Mouse (Mus musculus): ENCODE data around the gene Gm15262.
A peak's percentile ranks its signal among the peaks of the same experiment; 100 is the strongest.
"Not testable (repeated sequence)": the region's sequence is repeated elsewhere in the genome, so short reads cannot be mapped to it uniquely, and the experiment has no call there.

Gene Gm15262

DNA sequence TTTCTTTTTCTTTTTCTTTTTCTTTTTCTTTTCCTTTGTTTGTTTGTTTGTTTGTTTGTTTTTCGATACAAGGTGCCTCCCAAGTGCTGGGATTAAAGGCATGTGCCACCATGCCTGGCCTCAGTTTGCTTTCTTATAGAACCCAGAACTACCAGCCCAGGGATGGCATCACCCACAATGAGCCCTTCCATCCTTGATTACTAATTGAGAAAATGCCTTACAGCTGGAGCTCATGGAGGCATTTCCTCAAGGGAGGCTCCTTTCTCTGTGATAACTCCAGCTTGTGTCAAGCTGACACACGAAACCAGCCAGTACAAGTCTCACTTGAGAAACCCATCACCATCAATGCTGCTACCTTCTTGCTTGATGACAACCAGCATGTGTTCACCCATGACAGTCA lies at the start of gene Gm15262:
Gm15262 (plus strand) TSS at position 301 of the 400 bp plus-strand sequence.
- not testable (repeated sequence) for DNase-seq (ENCODE audit: low spot score in 2 of 2)

DNA sequence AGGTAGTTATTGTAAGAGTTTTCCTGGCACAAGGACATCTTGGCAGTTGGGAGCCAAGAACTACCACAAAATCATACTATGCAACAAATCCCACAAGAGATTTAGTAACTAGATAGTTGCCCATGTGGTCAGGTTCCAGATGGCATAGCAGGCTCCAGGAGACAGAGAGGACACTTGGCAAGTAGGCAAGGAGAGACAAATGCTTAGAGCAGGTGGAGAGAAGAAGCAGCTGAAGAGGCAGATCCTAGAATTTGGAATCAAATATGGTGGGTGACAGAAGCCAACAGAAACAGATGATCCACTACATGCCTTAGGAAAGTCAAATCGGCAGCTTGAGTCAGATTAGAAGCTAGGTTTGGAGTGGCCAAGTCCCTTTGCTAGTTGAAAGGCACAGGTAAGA lies 20.9 kb downstream of the Gm15262 start:
- DNase-seq (ENCODE audit: low spot score in 2 of 2) = no peak

DNA sequence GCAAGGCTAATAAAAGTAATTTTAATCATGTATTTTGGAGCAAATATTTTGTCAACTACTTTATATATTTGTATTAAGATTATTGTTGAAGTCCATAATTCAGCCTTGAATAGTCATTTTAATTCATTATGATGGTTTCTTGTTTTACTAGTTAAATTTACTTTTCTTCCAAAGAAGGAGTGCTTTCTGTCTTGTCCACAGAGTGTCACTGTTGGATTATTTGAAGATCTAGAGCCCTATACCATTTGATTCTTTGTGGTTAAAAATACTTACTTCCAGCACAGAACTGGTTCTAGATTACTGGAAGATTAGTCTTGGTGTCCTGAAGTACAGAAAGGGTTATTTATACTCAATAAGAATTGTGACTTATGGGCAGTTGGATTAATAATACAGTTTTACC lies 29.2 kb downstream of the Gm15262 start:
- no peak for DNase-seq (ENCODE audit: low spot score in 2 of 2)

DNA sequence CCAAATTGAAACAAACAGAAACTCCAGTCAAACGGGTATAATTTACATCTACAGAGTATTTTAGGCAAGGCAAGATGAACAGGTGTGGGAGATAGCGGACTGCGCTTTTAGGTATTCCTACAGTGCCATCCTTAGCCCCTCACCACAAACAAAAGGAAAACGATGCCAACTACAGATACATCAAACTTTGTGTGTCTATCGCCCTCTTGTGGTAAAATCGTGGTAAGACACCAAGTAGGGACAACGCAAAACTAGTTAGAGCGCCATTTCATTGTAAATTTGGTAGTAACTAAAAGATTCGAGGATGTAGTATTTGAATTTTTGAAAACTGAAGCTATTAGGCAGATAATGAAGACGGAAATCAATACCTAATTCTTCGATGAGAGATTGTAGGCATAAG lies 83.7 kb downstream of the Gm15262 start:
- DNase-seq (ENCODE audit: low spot score in 2 of 2) = no peak

DNA sequence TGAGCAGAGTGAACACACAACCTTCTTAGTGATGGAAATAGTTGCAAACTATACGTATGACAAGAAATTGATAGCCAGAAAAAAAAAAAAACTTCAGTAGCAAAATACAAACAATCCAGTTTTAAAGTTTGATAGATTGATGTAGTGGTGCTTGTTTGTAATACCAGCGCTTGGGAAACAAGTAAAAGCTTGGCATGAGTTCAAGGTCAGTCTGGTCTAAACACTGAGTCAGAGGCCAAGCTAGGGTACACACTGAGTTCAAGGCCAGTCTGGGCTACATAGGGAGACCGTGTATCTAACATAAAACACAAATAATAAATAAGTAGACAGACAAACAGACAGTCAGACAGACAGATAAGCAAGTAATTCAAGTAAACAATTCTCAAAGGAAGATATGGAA lies 84.2 kb downstream of the Gm15262 start:
- DNase-seq (ENCODE audit: low spot score in 2 of 2) = no peak

DNA sequence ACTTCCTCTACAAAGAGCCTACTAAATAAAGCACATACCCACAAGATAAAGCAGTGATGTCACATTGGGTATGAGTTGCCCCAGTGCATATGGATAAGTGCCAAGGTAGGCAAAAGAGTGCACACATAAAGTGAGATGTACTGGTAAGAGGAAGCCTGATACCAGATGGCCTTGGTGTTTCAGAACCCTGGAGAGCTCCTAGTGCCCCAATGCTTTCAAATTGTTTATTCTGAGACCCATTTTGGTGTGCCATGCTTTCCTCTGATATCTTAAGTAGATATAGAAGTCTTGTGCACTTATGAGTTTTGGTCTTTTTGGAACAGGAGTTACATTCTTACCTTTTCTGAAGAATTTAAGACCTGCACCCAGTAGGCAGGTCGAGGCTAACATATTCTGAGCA lies 88.3 kb downstream of the Gm15262 start:
- no peak for DNase-seq (ENCODE audit: low spot score in 2 of 2)

DNA sequence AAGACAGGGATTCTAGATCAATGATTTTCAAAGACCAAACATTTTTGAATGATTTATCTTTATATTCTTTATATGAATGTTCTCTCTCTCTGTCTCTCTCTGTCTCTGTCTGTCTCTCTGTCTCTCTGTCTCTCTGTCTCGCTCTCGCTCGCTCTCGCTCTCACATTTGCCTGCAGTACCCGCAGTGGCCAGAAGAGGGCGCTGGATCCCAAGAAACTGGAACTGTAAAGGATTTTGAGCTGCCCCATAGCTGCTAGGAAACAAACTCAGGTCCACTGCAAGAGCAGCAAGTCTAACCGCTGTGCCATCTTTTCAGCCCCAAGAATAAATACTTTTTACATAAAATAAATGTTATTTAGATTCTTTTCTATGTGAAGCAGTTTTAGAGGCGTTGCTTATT lies 98.5 kb downstream of the Gm15262 start:
- peak in 1 of 2 experiments; percentile 19 for DNase-seq (ENCODE audit: low spot score in 2 of 2)

DNA sequence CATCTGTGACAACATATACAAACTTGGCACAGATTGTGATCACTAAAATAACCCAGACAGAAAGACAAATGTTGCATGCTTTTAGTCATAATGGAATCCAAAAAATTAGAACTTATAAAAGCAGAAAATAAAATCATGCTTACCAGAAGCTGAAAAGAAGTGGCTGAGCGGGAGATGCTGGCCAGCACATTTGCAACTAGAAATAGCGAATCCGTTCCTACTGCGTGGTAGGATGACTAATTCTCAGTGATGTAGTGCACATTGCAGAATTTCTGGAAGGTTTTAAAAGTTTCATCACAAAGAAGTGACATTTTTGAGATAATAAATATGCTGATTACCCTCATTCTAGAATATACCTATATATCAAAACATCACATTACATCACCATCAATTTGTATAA lies 100.7 kb downstream of the Gm15262 start:
- DNase-seq (ENCODE audit: low spot score in 2 of 2) = no peak

DNA sequence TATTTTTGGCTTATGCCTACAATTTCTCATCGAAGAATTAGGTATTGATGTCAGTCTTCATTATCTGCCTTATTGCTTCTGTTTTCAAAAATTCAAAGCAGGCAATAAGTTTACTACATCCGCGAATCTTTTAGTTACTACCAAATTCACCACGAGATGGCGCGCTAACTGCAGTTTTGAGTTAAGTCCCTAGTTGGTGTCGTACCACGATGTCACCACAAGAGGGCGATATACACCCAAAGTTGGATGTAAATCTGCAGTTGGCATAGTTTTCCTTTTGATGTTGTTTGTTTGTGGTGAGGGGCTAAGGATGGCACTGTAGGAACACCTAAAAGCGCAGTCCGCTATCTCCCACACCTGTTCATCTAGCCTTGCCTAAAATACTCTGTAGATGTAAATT lies 111.9 kb downstream of the Gm15262 start:
- peak; percentile 18 to 58 for DNase-seq (ENCODE audit: low spot score in 2 of 2)

DNA sequence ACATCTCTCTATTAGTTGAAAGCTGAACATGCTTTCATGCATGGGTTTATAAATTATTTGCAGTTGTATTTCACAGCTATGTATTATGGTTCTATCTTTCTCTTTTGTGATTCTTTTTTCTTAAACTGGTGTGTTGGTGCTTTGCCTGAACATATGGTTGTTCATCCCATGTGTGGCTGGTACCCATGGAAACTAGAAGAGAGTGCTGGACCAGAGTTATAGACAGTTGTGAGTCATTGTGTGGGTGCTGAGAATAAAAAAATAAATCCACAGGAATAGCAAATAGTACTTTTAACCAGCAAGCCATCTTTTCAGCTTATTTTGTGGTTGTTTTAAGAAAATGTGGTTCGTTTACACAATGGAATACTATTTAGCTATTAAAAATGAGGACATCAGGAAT lies 123.9 kb downstream of the Gm15262 start:
- DNase-seq (ENCODE audit: low spot score in 2 of 2) = no peak

Data from spleen, postnatal 14 days (tissue).